Mouse (Mus musculus) embryo, embryonic 10 days (tissue): Measurements from ENCODE around the gene Il25.
"Not testable (repeated sequence)": the region's sequence is repeated elsewhere in the genome, so short reads cannot be mapped to it uniquely, and the experiment has no call there.

Experiments used
- DNase-seq: peaks from one replicate; pipeline ENCODE4 v3.0.0-alpha.2; 2015; ENCODE audit warnings: low spot score

Il25 gene

GRCm38 (mm10) chr14:54953664-54954206 lies 21.2 kb downstream of the Il25 start:
- no peak for DNase-seq

- no peak for DNase-seq
Measured at GRCm38 (mm10) chr14:54954474-54954873, 22.0 kb downstream of the Il25 start.

- no peak for DNase-seq
Measured at GRCm38 (mm10) chr14:54955481-54955880, 23.0 kb downstream of the Il25 start.

- no peak for DNase-seq
Measured at GRCm38 (mm10) chr14:54956533-54956932, 24.0 kb downstream of the Il25 start.

GRCm38 (mm10) chr14:54958503-54958902 lies 26.0 kb downstream of the Il25 start:
- no peak for DNase-seq

- no peak for DNase-seq
Measured at GRCm38 (mm10) chr14:54959197-54959596, 26.7 kb downstream of the Il25 start.

GRCm38 (mm10) chr14:54959853-54960613 lies 27.5 kb downstream of the Il25 start:
- DNase-seq = not testable (repeated sequence)

DNA sequence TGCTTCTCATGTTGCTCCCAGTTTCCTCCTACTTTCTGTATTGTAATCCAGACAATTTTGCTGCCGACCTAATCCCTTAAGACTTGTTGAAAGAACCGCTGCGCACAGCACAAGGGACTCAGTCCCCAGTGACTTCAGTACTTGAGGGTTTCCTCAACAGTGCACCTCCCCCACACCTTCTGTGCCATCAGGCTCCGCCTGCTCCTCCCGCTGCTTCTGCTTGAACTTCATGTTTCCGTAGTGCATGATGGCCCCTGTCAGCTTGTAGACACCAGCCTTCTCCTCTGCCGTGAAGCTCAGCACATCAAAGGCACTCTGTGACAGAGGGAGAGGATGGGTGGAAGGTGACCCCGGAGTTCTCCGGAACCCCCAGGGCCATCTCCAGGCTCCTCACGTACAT lies 28.3 kb downstream of the Il25 start:
- peak; percentile 33 for DNase-seq

DNA sequence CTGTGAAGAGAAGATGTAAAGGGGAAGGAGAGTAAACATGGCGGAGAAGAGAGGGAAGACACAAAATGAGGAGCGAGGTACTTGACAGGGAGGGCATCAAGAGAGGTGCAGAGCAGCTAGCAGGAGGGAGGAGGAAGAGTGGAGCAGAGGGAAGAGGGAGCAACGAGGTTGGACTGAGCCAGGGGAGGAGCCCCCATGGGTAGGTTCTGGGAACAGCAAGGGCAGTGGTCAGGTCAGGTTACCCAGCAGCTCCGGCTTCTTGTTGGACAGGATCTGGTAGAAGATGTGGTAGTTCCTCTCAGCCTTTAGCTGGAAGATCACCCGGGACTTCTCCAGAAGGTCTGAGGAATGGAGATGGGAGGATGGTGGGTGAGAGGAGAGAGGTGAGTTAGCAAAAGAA lies 29.0 kb downstream of the Il25 start:
- DNase-seq = no peak

DNA sequence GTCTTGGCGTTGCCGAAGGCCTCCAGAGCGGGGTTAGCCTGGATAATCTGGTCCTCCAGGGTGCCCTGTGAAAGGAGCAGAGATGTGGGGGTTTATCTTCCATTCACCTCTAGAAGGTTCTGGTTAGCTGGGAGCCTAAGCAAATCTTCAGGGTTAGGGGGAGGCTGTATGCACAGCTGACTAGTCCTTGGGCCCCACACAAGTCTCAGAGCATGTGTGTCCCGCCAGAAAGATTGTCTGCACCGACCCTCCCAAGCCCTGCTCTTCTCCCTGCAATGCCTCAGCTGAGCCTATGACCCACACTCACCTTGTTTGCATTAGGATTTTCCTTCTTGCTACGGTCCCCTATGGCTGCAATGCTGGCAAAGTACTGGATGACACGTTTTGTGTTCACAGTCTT lies 30.2 kb downstream of the Il25 start:
- no peak for DNase-seq

GRCm38 (mm10) chr14:54963727-54964126 lies 31.2 kb downstream of the Il25 start:
- DNase-seq = no peak

DNA sequence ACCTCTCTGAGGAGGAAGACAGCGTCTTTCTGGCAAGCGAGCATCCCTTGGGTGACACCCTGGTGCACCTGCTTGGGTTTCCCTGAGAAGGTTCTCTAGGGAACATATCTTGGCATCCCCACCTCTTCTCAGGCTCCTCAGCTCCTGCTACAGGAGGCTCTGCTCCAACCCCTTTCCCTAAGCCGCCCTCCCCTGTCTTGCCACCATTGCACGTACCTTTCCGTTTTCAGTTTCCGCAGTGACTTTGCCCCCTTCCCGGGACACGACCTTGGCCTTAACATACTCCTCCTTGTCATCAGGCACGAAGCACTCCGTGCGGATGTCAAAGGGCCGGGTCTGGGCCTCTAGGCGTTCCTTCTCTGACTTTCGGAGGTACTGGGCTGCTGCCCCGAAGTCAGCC lies 32.5 kb downstream of the Il25 start:
- DNase-seq = no peak

GRCm38 (mm10) chr14:54965631-54966030 lies 33.1 kb downstream of the Il25 start:
- DNase-seq = no peak

DNA sequence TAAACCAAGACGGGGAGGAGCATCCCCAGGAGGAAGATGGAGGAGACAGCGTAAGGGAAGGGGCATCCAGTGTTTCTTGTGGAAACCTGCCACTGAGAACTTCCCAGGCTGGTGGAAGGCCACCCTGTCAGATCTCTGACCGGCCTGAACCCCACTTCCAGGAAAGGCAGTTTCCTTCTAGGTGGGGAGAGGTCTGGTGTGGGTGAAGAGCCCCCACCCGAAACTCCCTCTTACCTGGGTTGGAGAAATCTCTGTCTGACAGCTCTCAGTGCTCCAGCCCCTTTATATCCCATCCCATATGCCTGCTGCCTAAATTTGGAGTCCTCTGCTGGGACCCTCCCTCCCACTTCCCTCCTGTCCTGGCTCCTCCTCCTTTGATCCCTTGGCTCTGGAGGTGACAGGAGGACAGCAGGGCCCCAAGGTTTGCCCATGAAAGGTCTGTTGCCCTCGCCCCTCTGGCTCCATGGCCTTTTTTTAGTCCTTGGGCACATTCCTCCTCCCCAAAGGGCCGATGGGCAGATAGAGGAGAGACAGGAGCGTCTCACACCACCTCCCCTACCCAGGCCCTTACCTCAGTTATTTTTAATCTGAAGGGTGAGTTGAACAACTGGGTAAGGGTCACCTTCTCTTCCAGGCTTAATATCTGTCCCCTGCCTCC lies 34.0 kb downstream of the Il25 start, which contains the start of gene Myh6:
Gene Myh6 (minus strand): TSS at position 608 of the 658 bp plus-strand sequence.
- no peak for DNase-seq

GRCm38 (mm10) chr14:54967874-54968273 lies 35.4 kb downstream of the Il25 start:
- DNase-seq = no peak

- no peak for DNase-seq
Measured at GRCm38 (mm10) chr14:54968344-54968743, 35.8 kb downstream of the Il25 start.

- DNase-seq = not testable (repeated sequence)
Measured at GRCm38 (mm10) chr14:54972786-54973185, 40.3 kb downstream of the Il25 start.

GRCm38 (mm10) chr14:54974068-54974791 lies 41.7 kb downstream of the Il25 start:
- DNase-seq = no peak

DNA sequence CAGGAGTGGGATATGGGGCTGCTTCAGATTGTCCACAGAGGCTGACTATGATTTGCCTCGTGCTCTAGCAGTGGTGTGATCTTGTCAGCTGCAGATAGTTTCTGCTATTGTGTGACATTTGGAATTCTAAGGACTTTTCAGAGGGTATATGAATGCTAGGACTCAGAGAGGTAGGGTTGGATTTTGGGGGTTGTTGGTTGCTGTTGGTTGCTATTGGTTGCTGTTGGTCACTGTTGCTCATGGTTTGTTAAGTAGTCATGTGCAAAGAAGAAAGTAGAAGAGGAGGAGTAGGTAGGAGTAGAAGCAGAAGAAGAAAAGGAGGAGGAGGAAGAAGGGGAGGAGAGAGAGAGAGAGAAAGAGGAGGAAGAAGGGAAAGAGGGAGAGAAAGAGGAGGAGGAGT lies 44.1 kb downstream of the Il25 start, which contains the start of gene Gm17428:
Gene Gm17428 (plus strand): TSS at position 301 of the 400 bp plus-strand sequence.
- DNase-seq = no peak

GRCm38 (mm10) chr14:54978664-54979063 lies 46.2 kb downstream of the Il25 start:
- DNase-seq = no peak

- DNase-seq = no peak
Measured at GRCm38 (mm10) chr14:54981934-54982333, 49.4 kb downstream of the Il25 start.
